Mouse (Mus musculus): ENCODE measurements around the gene Zfp689.

DNA sequence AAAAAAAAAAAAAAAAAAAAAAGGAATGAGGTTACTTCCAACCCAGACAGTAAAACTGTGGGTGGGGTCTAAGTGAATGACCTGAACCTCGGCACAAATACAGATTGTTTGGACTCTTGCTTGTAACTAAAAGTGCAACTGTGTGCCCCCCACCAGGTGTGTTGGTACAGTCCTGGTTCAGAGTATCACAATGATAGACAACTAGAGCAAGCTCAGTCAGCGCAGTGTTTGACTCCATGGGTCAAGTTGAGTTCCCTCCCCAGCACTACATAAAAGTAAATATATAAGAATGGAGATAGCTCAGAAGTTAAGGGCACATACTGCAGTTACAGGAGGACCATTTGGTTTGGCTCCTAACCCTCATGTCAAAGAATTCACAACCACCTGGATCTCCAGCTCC lies 48.4 kb upstream of the Zfp689 start:
- TF ChIP-seq MYOD1 (IDR thresholded peaks at IDR 0.05; ENCODE audit: control insufficient read depth, insufficient read length, low read depth) (no peak), CEBPB (IDR thresholded peaks at IDR 0.05; ENCODE audit: low read depth) (no peak), CTCF (IDR thresholded peaks at IDR 0.05; ENCODE audit: control insufficient read depth, insufficient read depth, insufficient read length) (no peak), MAX (IDR thresholded peaks at IDR 0.05) (no peak), USF1 (IDR thresholded peaks at IDR 0.05; ENCODE audit: low read depth) (no peak), MYOG (IDR thresholded peaks at IDR 0.05; ENCODE audit: control insufficient read depth, extremely low read depth, insufficient read length) (no peak)

Measured in C2C12 (cell line).